Mouse (Mus musculus) right cerebral cortex, postnatal 25 days (tissue): Measurements from ENCODE around the gene A630076J17Rik.

Experiments
- DNase-seq: peaks from one replicate; pipeline ENCODE4 v3.0.0; 2022

The A630076J17Rik gene

DNA sequence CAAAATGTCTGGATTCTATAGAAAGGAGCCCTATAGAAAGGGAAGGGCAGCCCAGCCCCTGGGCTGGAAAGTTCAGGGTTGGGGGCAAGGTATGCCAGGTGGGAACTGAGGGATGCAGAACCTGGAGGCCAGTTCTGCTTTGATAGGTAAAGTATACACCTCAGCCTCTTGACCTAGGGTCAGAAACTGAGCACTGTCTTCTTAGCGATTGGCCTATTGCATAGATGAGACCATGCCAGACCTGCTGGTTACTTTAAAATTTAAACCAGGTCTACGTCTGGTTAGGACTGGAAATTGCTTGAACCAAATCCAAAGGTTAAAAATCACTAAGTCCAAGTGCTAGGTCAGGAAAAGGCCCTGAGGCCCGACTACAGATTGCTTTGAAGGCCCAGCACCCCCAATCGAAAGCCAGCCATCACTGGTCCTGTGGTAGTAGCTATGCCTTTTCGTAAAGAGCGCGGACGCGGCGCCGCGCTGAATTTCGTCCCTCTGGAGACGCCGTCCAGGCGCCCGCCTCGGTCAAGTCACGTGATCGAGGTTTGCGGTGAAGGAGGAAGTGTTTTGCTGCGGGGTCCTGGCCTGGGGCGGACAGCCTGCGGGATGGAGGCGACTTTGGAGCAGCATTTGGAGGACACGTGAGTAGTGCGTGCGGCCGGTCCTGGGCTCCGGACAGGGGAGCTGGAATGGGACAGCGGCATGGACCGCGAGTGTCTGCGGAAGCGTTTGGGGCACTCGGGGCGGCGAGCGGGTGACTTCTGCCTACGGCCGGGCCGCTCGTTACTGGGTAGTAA, 48.3 kb downstream of the A630076J17Rik start, which contains the start of gene Lamtor5:
TSS of gene Lamtor5 (plus strand) at position 380 of the 791 bp plus-strand sequence.
- DNase-seq = peak; percentile 92
